Mouse (Mus musculus) kidney, adult 8-10 months (tissue): Measurements from ENCODE around the gene Sowaha.

Experiments used
- DNase-seq, 2 experiments: peaks; one replicate each; pipeline ENCODE4 v3.0.0; 2022

Gene Sowaha

GRCm38 (mm10) chr11:53479783-53480301 lies at the start of gene Sowaha, which contains the start of gene Gm9945:
Gene Sowaha (minus strand): TSS chr11:53480274.
Gene Gm9945 (plus strand): TSS chr11:53480166.
- peak; percentile 61 to 72 for DNase-seq

GRCm38 (mm10) chr11:53529253-53529557 lies 49.1 kb upstream of the Sowaha start:
- no peak for DNase-seq

DNA sequence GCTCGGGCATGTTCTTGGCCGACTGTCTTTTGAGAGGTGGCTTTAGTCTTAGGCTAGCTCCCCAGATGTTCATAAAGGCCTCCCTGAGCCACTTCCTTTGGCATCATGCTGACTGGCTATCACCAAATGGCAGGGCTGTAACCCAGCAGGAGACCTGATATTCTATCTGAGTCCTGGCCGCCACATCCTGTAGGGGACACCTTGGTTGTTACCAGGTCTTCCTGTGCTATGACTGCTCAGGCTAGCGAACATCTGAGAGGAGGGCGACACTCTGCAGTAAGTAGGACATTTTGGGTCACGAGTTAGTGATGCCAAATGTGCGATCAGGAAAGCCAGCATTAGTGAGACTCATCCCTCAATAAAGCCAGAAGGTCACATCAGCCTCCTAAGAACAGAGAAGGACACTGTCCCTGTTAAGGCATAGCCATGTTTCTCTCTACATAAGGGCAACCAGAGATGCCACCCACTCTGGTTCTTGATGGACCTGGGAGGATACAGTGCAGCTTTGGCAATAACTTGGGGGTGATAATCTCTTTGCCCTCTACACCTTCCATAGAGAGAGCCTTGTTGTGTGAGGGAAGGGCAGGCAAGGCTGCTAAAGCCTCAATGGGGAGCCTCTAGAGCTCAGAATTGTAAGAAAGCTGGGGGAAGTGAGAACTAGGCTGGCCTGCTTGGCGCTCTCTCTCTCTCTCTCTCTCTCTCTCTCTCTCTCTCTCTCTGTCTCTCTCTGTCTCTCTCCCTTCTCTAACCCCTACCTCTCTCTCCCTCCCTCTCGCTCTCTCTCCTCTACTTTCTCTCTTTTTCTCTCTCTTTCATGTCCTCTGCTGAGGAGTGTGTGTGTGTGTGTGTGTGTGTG lies 48.6 kb upstream of the Sowaha start:
- no peak for DNase-seq

DNA sequence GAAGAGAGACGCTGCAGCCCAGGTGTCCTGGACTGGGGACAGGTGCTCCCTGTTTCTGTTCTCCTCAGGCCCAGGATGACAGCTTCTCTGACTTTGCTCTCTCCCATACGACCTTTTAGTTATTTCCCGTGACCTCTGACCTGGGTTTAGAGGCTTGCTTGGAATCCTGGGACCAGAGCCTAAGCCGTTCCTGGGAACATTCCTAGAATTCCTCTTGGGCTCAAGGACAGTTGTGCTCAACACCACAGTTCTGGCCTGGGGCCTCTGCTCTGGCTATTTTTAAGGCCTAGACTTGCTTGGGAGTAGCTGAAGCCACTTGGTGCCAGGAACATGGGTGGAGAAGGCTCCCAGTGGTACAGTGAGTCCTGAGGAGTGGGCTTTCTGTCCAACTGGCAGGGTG lies 45.4 kb upstream of the Sowaha start:
- DNase-seq: peak; percentile 60 to 76

GRCm38 (mm10) chr11:53524905-53525304 lies 44.8 kb upstream of the Sowaha start:
- DNase-seq: no peak

- no peak for DNase-seq
These were observed 43.7 kb upstream of the Sowaha start for GRCm38 (mm10) chr11:53523545-53524405.

- DNase-seq: no peak
These were observed 42.9 kb upstream of the Sowaha start for GRCm38 (mm10) chr11:53522930-53523329.

DNA sequence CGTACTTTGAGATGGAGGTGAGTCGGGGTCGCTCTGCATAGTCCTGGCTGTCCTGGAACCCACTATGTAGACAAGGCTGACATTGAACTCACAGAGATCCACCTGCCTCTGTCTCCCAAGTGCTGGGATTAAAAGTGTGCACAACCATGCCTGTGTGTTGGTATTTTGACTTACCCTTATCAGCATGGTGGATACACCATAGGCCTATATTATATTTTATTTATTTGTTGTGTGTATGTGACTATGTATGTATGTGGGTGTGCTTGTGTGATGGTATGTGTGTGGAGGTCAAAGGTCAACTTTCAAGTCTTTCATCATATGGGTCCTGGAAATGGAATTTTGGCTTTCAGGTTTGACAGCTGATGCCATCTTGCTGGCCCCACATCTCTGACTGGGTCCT lies 42.3 kb upstream of the Sowaha start:
- DNase-seq: no peak

DNA sequence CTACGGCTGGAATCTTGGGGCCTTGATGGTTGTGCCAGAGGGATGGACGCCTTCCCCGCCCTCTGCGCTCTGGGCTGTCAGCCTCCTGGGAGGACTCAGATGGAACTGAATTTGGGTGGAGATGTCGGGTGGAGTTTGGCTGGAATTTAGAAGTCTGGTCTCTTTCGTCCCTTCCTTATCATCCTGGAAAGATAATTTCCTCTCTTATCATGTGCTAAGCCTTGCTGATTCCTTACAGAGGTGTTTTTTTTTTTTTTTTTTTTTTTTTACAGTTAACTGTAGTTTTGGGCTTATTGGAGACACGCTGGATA lies 41.7 kb upstream of the Sowaha start:
- DNase-seq: no peak

DNA sequence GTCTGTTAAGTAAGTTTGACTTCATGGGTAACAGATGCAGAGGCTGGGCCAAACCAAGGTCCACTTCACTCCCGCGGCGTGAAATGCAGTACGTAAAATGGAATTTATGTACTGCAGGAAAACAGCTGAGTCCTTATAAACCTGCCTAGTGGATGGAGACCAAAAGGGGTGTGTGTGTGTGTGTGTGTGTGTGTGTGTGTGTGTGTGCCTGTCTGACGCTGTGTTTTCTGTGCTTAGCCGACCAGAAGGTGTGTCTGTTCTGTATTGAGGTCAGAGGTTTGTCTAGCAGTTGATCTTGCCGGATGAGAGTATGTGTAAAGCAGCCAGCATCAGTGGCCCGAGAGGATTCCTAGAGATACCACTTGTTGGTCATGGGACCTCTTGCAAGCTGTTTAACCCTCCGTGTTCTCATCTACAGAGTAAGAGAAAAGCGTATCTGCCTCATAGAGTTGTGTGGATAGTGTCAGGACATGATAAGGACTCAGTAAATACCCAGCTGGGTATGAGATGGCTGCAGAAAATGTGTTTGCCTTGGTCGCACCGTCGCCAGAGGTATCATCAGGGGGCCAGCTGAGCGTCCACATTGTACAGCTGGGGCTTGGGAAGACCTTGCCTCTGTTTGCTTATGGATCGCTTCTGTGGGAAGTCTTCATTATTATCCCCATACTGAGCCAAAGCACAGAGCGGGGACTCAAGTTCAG lies 41.2 kb upstream of the Sowaha start:
- DNase-seq: no peak

GRCm38 (mm10) chr11:53520122-53520978 lies 40.3 kb upstream of the Sowaha start:
- DNase-seq: peak; percentile 26 to 33

DNA sequence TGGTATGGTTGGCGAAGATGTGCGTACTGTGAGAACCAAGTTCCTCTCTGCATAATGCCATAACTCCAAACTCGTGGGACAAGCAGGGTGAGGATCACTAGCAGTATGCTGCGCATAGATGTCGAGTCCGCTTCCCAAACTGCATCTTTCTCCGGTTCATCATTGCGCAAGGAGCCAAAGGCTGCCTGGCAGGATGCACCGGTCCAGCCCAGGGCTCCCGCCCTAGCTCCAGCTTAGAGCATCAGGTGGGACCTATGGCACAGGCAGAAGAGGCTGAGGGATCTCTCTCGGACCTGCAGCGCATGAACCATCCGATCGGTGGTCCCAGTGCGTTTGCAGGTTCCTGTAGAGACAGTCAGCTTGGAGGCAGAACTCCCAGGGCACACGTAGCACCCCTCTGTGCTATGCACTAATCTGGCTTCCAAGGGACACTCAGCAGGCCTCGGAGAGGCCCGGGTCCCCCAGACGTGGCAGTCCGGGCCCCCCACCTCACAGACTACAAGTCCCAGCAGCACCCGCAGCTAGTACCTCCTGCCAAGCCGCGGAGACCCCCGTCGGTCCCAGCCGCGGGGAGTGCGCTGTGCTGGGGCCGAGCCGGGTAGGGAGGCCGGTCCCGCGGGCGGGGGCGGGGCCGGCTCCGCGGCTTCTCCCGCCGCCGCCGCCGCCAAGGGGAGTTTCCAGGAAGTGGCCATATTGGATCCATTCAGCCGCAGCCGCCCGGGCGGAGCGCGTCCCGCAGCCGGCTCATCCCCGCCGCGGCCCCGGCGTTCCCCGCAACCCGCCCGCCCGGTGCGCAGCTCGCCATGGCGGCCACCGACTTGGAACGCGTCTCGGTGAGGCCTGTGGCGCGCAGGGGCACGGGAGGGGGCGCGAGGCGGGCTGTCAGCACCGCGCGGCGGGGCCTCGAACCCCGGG lies 39.4 kb upstream of the Sowaha start, which contains the start of gene Sept8:
TSS of gene Sept8 (plus strand) at position 51 of the 915 bp plus-strand sequence.
- peak in 1 of 2 experiments; percentile 42 for DNase-seq

GRCm38 (mm10) chr11:53518759-53519158 lies 38.7 kb upstream of the Sowaha start:
- DNase-seq: no peak

DNA sequence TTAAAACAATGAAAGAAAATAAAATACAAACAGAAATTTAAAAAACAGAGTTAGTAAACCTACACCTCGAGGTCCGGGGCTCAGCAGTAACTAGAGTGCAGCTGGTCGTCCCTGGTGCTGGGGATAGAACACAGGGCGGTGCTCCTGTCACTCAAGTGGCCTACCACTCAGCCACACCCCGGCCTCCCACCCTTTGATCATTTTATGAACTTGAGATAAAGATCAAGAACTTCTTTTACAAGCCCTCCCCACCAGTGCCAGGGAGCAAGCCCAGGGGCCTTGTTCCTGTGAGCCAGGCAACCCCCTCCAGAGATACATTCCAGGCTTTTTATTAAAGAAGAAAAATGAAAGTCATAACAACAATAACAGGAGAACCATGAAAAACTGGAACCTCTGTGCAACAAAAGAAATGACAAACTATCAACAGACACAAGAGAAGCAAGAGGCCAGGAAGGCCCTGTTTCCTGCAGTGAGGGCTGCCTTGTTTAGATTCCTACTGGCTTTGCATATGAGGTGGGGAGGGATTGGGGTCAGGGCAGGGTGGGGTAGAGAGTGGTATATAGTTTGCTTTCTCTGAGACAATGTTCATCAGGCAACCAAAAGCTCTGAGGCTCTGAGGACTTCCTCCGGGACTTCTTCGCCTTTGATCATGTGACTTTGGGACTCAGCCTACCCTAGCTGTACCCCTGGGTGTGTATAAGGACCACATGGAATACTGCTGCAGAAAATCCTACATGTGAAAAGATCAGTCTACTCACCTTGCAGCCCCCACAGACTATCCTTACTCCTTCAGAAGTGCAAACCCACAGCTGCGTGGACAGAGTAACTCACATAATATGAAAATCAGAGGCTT lies 36.9 kb upstream of the Sowaha start:
- DNase-seq: no peak

DNA sequence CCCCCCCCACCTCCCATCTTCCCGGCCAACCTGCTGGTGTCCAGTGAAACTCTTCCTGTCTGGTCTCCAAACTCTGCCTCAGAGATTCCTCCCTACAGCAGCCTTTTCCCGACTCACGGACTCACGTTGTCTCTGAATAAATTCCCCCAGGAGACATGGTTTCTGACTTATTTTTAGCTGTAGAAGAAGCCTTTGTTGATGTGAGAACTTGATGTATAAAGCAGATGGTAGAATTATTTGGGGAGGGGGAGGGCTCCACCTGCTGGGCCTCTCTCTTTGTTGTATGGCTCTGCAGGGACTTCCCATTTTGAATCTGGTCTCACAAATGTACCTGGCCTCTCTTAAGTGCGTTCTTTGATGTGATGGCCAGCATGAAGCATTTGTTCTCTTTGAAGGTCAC lies 30.3 kb upstream of the Sowaha start:
- no peak for DNase-seq

- no peak for DNase-seq
These were observed 28.5 kb upstream of the Sowaha start for GRCm38 (mm10) chr11:53508591-53508990.

GRCm38 (mm10) chr11:53508152-53508551 lies 28.1 kb upstream of the Sowaha start:
- peak in 1 of 2 experiments; percentile 27 for DNase-seq

- no peak for DNase-seq
These were observed 27.2 kb upstream of the Sowaha start for GRCm38 (mm10) chr11:53507098-53507805.

DNA sequence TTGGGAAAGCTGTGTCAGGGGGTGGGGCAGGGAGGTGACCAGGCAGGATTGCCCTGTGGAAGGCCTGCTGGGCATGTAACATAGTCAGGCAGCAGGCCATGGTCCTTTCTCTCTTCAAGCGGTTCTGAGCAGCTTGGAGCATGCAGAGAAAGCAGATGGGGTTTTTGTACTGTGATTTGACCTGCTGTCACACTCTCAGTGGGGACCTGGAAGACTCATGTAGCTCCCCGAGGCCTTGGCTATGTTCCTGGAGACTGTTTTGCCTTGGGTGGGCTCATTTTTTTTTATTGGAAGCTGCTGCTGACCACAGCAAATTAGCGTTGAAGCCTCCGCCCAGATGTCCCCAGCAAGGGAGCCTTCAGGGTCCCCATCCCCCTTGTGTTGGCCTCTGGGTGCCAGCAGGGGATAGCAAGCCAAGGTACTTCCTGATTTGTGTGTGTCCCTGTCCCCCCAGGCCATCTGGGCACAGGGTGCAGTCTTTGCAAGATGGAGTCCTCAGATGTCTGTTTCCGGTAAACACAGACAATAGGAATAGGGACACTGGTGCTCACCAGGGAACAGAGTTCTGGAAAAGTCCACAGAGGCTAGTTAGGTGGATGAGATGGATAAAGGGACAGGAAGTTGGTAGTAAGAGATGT lies 25.1 kb upstream of the Sowaha start:
- DNase-seq: no peak
